Mouse (Mus musculus): ENCODE measurements around the gene Vps33a. TPM values are rescaled to one million over a fixed set of nuclear protein-coding genes. Genes with fewer than 3 reads are reported as not detected.
"Not testable (repeated sequence)": the region's sequence is repeated elsewhere in the genome, so short reads cannot be mapped to it uniquely, and the experiment has no call there.

Vps33a gene
- polyA plus RNA-seq, 1 experiment from 2014 or later = 83.9 TPM

DNA sequence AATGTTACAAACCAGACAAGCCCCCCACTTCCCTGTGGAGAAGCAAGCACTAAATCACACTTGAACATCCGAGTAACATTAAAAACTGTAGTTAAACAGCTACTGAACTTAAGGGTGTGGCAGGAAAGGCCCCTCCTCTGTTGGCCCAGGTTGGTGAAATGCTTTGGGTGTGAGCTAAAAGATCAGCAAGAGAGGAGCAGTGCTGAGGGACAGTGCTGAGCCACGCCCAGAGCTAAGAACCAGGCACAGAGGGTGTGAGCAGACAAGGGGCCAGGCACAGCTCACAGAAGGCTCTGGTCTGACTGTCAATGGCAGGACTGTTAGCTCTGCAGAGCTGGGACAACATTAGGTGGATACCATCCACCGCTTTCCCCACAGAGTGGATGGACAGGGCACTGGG lies 60.7 kb downstream of the Vps33a start:
- H3K36me3 ChIP-seq (ENCODE audit: inconsistent target) = no peaks in the 10 kb centered on the region
- no peaks in the 10 kb centered on the region for H3K79me2 ChIP-seq (ENCODE audit: inconsistent target)
- no peak overlapping the region for H3K27ac ChIP-seq
- 82% methylated on average over 3 of the region's 3 CpGs for WGBS (ENCODE audit: missing documents)
- H3K4me3 ChIP-seq (ENCODE audit: inconsistent target) = no peak overlapping the region

DNA sequence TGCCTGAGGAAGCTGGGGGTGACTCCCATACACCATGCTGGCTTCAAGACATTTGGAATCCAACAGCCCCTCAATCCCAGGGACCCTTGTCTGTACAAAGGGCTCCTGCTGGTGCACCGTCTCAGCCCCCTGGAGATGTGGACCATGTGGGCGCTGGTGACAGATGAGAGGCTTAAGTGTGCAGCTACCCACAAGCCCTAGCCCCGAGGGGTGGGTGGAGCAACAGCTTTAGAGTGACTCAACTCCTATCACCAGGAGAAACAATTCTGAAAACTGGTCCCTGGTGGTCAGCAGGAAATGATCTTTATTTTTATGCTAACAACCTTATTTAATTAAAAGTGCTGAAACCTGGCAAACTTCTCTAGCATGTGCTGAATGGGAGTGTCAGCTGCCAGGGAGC lies 61.4 kb downstream of the Vps33a start:
- not testable (repeated sequence) for H3K27ac ChIP-seq; H3K79me2 ChIP-seq (ENCODE audit: inconsistent target); H3K36me3 ChIP-seq (ENCODE audit: inconsistent target); H3K4me3 ChIP-seq (ENCODE audit: inconsistent target)
- WGBS (ENCODE audit: missing documents) = 85% methylated on average over 3 of the region's 3 CpGs

- Histone ChIP-seq H3K4me3 (ENCODE audit: inconsistent target) (no peak within 1 kb of the TSS), H3K79me2 (ENCODE audit: inconsistent target) (no peaks in the 10 kb centered on the region), H3K27ac (no peak within 1 kb of the TSS), H3K36me3 (ENCODE audit: inconsistent target) (no peaks in the 10 kb centered on the region)
- 84% methylated on average over 5 of the region's 5 CpGs for WGBS (ENCODE audit: missing documents)
These were observed 62.7 kb downstream of the Vps33a start, which contains the start of gene B3gnt4 for GRCm38 (mm10) chr5:123510160-123510559. Gene B3gnt4, plus strand, starts transcription at chr5:123510460.

- Histone ChIP-seq H3K79me2 (ENCODE audit: inconsistent target) (no peaks in the 10 kb centered on the region), H3K4me3 (ENCODE audit: inconsistent target) (no peak overlapping the region), H3K27ac (no peak overlapping the region), H3K36me3 (ENCODE audit: inconsistent target) (no peaks in the 10 kb centered on the region)
- WGBS (ENCODE audit: missing documents) = 25% methylated on average over 12 of the region's 12 CpGs
These were observed 63.9 kb downstream of the Vps33a start for GRCm38 (mm10) chr5:123508921-123509320.

GRCm38 (mm10) chr5:123507936-123508723 lies 64.7 kb downstream of the Vps33a start:
- WGBS (ENCODE audit: missing documents) = 2% methylated on average over 53 of the region's 59 CpGs
- no peak overlapping the region for H3K27ac ChIP-seq
- no peaks in the 10 kb centered on the region for H3K36me3 ChIP-seq (ENCODE audit: inconsistent target)
- H3K4me3 ChIP-seq (ENCODE audit: inconsistent target) = no peak overlapping the region
- no peaks in the 10 kb centered on the region for H3K79me2 ChIP-seq (ENCODE audit: inconsistent target)

DNA sequence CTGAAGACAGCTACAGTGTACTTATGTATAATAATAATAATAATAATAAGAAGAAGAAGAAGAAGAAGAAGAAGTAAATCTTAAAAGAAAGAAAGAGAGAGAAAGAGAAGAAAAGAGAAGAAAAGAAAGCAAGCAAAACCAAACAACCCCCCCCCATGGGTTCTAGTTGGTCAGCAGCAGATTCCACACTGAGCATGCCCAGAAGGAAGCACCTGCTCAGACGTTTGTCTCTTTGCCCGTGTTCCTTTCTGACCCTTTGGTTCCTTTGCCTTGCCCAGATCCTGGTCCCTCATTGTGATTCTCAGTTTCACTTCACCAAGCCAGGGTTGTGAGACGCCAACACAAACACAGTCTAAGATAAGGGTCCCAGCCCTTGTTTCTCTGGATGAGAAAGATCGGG lies 70.9 kb downstream of the Vps33a start:
- Histone ChIP-seq H3K27ac (no peak overlapping the region), H3K36me3 (ENCODE audit: inconsistent target) (no peaks in the 10 kb centered on the region), H3K79me2 (ENCODE audit: inconsistent target) (no peaks in the 10 kb centered on the region), H3K4me3 (ENCODE audit: inconsistent target) (no peak overlapping the region)
- 35% methylated on average over 3 of the region's 4 CpGs for WGBS (ENCODE audit: missing documents)

DNA sequence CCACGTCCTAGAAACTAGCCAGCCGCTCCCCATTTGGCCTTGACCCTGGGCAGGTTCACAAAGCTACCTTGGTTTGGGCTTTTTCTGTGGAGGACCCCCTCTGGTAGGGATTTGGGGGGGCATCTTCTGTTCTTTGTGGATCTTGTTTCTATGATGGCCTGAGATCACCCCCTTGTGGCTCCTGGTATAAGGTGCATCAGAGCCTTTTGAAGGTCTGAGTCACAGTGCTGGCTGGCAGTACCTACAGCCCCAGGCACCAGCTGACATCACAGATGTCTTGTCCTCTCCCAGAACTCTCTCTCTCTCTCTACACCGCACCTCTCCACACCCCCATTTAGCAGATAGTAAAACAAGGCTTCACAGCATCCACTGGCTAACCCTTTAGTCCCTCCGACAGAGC lies 73.1 kb downstream of the Vps33a start:
- Histone ChIP-seq H3K36me3 (ENCODE audit: inconsistent target) (no peaks in the 10 kb centered on the region), H3K79me2 (ENCODE audit: inconsistent target) (no peaks in the 10 kb centered on the region), H3K27ac (no peak overlapping the region), H3K4me3 (ENCODE audit: inconsistent target) (no peak overlapping the region)
- 51% methylated on average over 4 of the region's 4 CpGs for WGBS (ENCODE audit: missing documents)

DNA sequence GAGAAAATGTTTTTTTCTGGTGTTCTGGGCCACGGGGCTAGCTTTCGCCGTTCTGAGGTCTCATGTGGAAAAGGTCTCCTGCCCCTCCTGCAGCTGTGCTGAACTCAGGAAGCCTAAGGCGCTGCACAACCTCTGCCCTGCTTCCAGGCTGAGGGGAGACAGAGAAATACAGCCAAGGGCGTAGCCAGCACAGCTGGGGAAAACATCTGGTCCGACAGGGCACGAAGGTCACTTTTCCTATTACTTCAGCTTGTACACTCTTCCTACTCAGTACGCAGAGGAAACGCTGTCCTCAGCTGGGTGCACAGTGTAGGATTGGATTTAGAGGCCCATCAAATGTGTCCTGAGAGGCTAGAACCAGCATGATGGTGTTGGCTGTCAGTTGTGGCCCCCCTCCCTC lies 82.9 kb downstream of the Vps33a start:
- no peak overlapping the region for H3K4me3 ChIP-seq (ENCODE audit: inconsistent target)
- no peaks in the 10 kb centered on the region for H3K36me3 ChIP-seq (ENCODE audit: inconsistent target)
- 65% methylated on average over 9 of the region's 9 CpGs for WGBS (ENCODE audit: missing documents)
- H3K27ac ChIP-seq = no peak overlapping the region
- H3K79me2 ChIP-seq (ENCODE audit: inconsistent target) = no peaks in the 10 kb centered on the region

GRCm38 (mm10) chr5:123489112-123489785 lies 83.6 kb downstream of the Vps33a start, which contains the start of the genes Lrrc43 and Il31:
Gene Lrrc43, plus strand, starts transcription at chr5:123489305.
Gene Il31, minus strand, starts transcription at chr5:123489489.
- Histone ChIP-seq H3K4me3 (ENCODE audit: inconsistent target) (no peak within 1 kb of the TSS), H3K79me2 (ENCODE audit: inconsistent target) (no peaks in the 10 kb centered on the region), H3K36me3 (ENCODE audit: inconsistent target) (no peaks in the 10 kb centered on the region), H3K27ac (no peak within 1 kb of the TSS)
- WGBS (ENCODE audit: missing documents) = 28% methylated on average over 22 of the region's 25 CpGs

- no peak overlapping the region for H3K4me3 ChIP-seq (ENCODE audit: inconsistent target)
- no peaks in the 10 kb centered on the region for H3K79me2 ChIP-seq (ENCODE audit: inconsistent target)
- H3K36me3 ChIP-seq (ENCODE audit: inconsistent target) = no peaks in the 10 kb centered on the region
- 57% methylated on average over 11 of the region's 11 CpGs for WGBS (ENCODE audit: missing documents)
- H3K27ac ChIP-seq = no peak overlapping the region
These were observed 85.0 kb downstream of the Vps33a start for GRCm38 (mm10) chr5:123487659-123488395.

Other genes starting within 250 kb of the Vps33a start
- gene Bcl7a, start 229.2 kb downstream of the Vps33a start, polyA plus RNA-seq (2018) = 2.2 to 3.5 TPM (median 2.3 TPM) in 3 replicates
- gene Mlxip, start 178.2 kb downstream of the Vps33a start, polyA plus RNA-seq (2018) = 14.4 to 26.9 TPM (median 18.7 TPM) in 3 replicates
- gene Lrrc43, start 83.7 kb downstream of the Vps33a start, polyA plus RNA-seq (2018) = not detected in 3 replicates
- not detected in 3 replicates for gene Il31, start 83.5 kb downstream of the Vps33a start, polyA plus RNA-seq (2018)
- gene B3gnt4, start 62.6 kb downstream of the Vps33a start, polyA plus RNA-seq (2018) = not detected in 3 replicates
- gene Diablo, start 48.9 kb downstream of the Vps33a start, polyA plus RNA-seq (2018) = 22.3 to 30.5 TPM (median 24.6 TPM) in 3 replicates
- not detected in 3 replicates for gene Gm49027, start 47.5 kb downstream of the Vps33a start, polyA plus RNA-seq (2018)
- 40.2 to 65.1 TPM (median 40.4 TPM) in 3 replicates for gene Clip1, start 111.6 kb upstream of the Vps33a start, polyA plus RNA-seq (2018)
- gene Zcchc8, start 148.1 kb upstream of the Vps33a start, polyA plus RNA-seq (2018) = 25.4 to 34.6 TPM (median 29.5 TPM) in 3 replicates
- gene Rsrc2, start 176.4 kb upstream of the Vps33a start, polyA plus RNA-seq (2018) = 62.5 to 150 TPM (median 74.9 TPM) in 3 replicates
- 0.50 to 8.5 TPM (median 1.5 TPM) in 3 replicates for gene Kntc1, start 176.7 kb upstream of the Vps33a start, polyA plus RNA-seq (2018)